Mouse (Mus musculus) limb, embryonic 10.5 days (tissue): ENCODE measurements around the gene Tbc1d16. TPM values are rescaled to one million over a fixed set of nuclear protein-coding genes. Genes with fewer than 3 reads are reported as not detected.

Source experiments
- DNase-seq: peaks from one replicate; pipeline ENCODE4 v3.0.0-alpha.2; 2017; ENCODE audit warnings: low spot score
- H3K27ac ChIP-seq: fragments of 300-500 bp; sonication (generic); 2 replicates; pipeline ENCODE4 v1.5.1; 2016; ENCODE audit warnings: mild to moderate bottlenecking
- H3K27me3 ChIP-seq: fragments of 300-500 bp; sonication (generic); 2 replicates; pipeline ENCODE4 v1.6.1; 2016; ENCODE audit warnings: low read depth, mild to moderate bottlenecking; ENCODE audit not compliant: poor library complexity, severe bottlenecking
- H3K36me3 ChIP-seq: fragments of 300-500 bp; sonication (generic); 2 replicates; pipeline ENCODE4 v1.6.1; 2016; ENCODE audit warnings: mild to moderate bottlenecking, moderate library complexity
- H3K4me1 ChIP-seq: fragments of 300-500 bp; sonication (generic); 2 replicates; pipeline ENCODE4 v1.6.1; 2016
- H3K4me3 ChIP-seq: fragments of 300-500 bp; sonication (generic); 2 replicates; pipeline ENCODE4 v1.5.1; 2016; ENCODE audit warnings: mild to moderate bottlenecking, moderate library complexity
- H3K9me3 ChIP-seq: fragments of 300-500 bp; sonication (generic); replicated peaks from 2 replicates; pipeline ENCODE4 v1.6.1; 2016; ENCODE audit warnings: mild to moderate bottlenecking
- WGBS: fragments of 180-500 bp; shearing (Covaris S2); methylation state at CpG from one replicate; pipeline ENCODE4 v1.1.7; 2016; 5-methylcytosine and 5-hydroxymethylcytosine counted together
- polyA plus RNA-seq: library from polyadenylated mRNA; unstranded; fragments of >200 nt; fragmentation: Nextera tagmentation; extraction: Ambion mirVana; gene quantifications from 2 replicates; pipeline ENCODE4 v1.2.1, GENCODE M21; 2016

Gene Tbc1d16
- polyA plus RNA-seq, 1 experiment from 2014 or later, result 20.2 TPM

DNA sequence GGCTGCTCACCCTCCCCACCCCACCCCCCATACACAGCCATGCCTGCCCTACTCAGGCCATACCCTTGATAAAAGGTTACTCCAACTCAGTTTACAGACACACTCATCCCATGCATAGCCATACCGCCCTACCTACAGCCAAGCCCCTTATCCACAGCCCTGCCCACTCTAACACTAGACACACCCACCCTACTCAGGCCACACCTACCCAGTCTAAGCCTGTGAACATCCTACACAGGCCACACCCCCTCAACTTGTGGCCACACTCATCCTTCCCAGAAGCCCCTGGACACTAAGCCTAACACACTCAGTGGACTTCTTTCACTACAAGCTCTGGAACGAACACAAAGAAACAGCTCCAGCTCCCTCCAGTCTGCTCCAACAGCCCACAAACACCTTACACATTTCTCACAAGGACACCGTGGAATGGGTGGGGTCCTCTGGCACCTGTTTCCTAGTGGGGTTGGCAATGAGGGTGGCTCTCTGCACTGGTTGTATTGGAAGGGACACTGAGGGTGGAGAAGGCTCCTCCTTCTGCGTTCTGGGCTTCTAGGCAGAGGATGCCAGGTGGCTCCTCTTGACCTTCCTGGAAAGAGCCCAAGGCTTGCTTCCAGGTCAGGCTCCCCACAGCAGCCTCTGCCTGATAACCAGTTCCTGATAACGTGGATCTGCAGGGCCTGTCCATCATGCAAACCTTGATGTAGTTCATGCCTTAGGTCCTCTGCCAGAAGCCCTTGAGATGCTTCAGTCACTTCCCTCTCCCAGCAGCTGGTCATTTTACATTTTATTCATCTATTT lies 104.6 kb downstream of the Tbc1d16 start:
- no peaks in the 10 kb centered on the region for H3K36me3 ChIP-seq
- H3K9me3 ChIP-seq, result no peaks in the 10 kb centered on the region
- H3K4me3 ChIP-seq, result no peak overlapping the region
- 83% methylated on average over 5 of the region's 5 CpGs for WGBS
- H3K27ac ChIP-seq, result no peak overlapping the region
- H3K4me1 ChIP-seq, result peaks cover 43% of the 10 kb centered on the region
- peaks cover 67% of the 10 kb centered on the region for H3K27me3 ChIP-seq
- DNase-seq, result no peak

DNA sequence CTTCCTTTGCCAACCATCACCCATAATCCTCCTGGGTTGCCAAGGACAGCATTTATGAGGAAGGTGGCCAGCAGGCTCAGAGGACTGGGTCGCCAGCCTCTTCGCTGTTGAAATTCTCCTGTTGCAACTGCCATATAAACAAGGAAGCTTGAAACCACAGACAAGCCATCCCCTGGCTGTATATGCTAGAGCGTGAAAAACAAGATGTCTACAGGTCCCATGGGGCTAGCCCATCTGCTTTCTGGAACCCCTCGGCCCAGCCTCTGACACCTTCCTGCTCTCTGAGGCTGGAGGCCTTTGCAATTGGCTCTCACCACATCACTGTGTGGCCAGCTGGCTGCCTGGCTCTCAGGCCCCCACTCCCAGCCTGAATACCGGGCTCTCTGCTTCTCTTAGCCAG lies 105.9 kb downstream of the Tbc1d16 start:
- Histone ChIP-seq H3K4me3 (no peak overlapping the region), H3K27me3 (peaks cover 63% of the 10 kb centered on the region), H3K36me3 (no peaks in the 10 kb centered on the region), H3K9me3 (no peaks in the 10 kb centered on the region), H3K27ac (no peak overlapping the region), H3K4me1 (peaks cover 39% of the 10 kb centered on the region)
- WGBS, result 74% methylated on average over 5 of the region's 5 CpGs
- no peak for DNase-seq

DNA sequence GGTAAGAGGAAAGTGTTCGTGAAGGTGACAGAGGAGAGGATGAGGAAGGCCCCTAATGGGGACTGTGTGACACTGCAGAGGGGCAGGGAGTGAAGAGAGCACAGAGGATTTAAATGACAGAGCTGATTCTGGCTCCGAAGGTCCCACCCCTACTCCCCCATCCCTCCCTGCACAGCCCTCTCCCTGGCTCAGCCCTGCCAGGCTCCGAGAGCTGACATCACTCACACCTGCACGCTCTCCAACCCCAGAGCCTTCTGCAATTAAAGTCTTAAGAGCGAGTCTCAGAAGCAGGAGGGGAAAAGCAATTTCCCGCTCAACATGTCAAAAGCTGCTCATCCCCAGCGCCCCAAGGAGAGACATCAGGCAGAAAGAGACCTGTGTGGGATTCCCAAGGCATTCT lies 109.4 kb downstream of the Tbc1d16 start:
- H3K36me3 ChIP-seq, result no peaks in the 10 kb centered on the region
- no peak overlapping the region for H3K27ac ChIP-seq
- H3K27me3 ChIP-seq, result peaks cover 67% of the 10 kb centered on the region
- H3K4me3 ChIP-seq, result no peak overlapping the region
- peaks cover 15% of the 10 kb centered on the region for H3K4me1 ChIP-seq
- H3K9me3 ChIP-seq, result no peaks in the 10 kb centered on the region
- 20% methylated on average over 7 of the region's 7 CpGs for WGBS
- no peak for DNase-seq

DNA sequence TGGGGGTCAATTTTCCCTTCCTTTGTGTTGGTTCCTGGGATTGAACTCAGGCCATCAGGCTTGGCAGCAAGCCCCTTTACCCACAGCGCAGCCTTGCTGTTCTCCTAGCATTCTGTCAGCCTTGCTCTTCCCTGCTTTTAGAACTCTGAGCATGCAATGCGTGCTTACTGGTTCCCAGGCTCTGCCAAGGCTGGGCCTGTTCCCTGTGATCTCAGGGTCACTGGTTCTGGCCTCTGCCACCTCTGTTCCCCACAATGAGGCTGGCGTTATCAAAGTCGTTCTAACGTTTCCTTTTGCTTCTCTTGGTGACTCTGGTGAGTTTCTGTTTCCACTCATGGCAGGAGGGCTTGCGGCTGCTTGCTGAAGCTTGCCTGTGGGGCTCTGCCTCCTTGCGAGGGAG lies 110.4 kb downstream of the Tbc1d16 start:
- peaks cover 71% of the 10 kb centered on the region for H3K27me3 ChIP-seq
- no peaks in the 10 kb centered on the region for H3K36me3 ChIP-seq
- no peak overlapping the region for H3K4me3 ChIP-seq
- DNase-seq, result no peak
- H3K9me3 ChIP-seq, result no peaks in the 10 kb centered on the region
- WGBS, result 52% methylated on average over 7 of the region's 7 CpGs
- H3K4me1 ChIP-seq, result peaks cover 15% of the 10 kb centered on the region
- H3K27ac ChIP-seq, result no peak overlapping the region

DNA sequence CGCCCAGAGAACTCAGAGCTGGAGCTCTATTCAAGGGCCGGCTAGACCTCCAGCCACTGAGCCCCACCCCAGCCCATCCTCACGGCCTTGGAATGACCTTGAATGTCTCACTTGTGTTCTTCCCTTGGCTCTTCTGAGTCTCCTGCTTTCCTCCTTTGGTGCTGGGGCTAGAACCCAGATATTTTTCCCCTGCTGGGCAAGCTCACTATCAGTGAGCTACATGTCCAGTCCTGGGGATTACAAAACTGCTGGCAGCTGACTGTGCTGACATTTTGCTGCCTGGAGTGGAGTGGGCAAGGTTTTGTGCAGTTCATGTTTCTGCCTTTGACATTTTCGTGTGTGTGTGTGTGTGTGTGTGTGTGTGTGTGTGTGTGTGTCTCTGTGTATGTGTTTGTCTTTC lies 111.3 kb downstream of the Tbc1d16 start:
- Histone ChIP-seq H3K27me3 (peaks cover 70% of the 10 kb centered on the region), H3K4me3 (no peak overlapping the region), H3K9me3 (no peaks in the 10 kb centered on the region), H3K36me3 (no peaks in the 10 kb centered on the region), H3K4me1 (peaks cover 15% of the 10 kb centered on the region), H3K27ac (no peak overlapping the region)
- WGBS, result 74% methylated on average over 4 of the region's 4 CpGs
- DNase-seq, result no peak

DNA sequence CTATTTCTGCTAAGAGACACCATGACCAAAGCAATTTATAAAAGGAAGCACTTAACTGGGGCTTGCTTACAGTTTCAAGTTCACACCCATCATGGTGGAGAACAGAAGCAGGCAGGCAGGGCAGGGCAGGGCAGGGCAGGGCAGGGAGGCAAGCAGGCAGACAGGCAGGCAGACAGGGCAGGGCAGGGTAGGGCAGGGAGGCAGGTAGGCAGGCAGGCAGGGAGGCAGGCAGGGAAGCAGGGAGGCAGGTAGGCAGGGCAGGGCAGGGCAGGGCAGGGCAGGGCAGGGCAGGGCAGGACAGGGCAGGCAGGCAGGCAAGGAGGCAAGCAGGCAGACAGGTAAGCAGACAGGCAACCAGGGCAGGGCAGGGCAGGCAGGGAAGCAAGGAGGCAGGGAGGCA lies 115.6 kb downstream of the Tbc1d16 start:
- H3K9me3 ChIP-seq, result no peaks in the 10 kb centered on the region

DNA sequence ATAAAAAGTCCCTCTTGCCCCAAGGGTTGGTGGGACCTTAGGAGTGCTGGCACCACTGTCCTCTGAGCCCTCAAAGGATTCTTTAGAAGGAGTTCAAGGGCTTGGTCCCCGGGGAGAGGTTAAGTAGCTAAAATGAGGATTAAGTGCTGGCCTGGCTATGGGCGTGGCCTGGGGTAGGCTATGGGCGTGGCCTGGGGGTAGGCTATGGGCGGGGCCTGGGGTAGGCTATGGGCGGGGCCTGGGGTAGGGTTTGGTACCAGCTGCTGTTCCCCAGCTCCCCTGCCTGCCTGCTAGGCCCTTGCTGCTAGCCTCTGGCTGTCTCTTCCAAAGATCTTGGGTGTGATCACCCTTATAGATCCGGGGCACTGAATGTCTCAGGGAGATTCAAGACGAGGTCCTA lies 117.0 kb downstream of the Tbc1d16 start:
- Histone ChIP-seq H3K36me3 (no peaks in the 10 kb centered on the region), H3K27ac (no peak overlapping the region), H3K9me3 (no peaks in the 10 kb centered on the region), H3K4me3 (no peak overlapping the region), H3K27me3 (peaks cover 70% of the 10 kb centered on the region), H3K4me1 (peaks cover 22% of the 10 kb centered on the region)
- 11% methylated on average over 7 of the region's 7 CpGs for WGBS
- no peak for DNase-seq

More for the DNA sequence above, 115.6 kb downstream of the Tbc1d16 start:
- no peak for DNase-seq
- Histone ChIP-seq H3K4me3 (no peak overlapping the region), H3K36me3 (no peaks in the 10 kb centered on the region), H3K27me3 (peaks cover 64% of the 10 kb centered on the region), H3K4me1 (peaks cover 8% of the 10 kb centered on the region), H3K27ac (peak overlapping the region; percentile 57; the same call in 1 of the 2 replicates)

DNA sequence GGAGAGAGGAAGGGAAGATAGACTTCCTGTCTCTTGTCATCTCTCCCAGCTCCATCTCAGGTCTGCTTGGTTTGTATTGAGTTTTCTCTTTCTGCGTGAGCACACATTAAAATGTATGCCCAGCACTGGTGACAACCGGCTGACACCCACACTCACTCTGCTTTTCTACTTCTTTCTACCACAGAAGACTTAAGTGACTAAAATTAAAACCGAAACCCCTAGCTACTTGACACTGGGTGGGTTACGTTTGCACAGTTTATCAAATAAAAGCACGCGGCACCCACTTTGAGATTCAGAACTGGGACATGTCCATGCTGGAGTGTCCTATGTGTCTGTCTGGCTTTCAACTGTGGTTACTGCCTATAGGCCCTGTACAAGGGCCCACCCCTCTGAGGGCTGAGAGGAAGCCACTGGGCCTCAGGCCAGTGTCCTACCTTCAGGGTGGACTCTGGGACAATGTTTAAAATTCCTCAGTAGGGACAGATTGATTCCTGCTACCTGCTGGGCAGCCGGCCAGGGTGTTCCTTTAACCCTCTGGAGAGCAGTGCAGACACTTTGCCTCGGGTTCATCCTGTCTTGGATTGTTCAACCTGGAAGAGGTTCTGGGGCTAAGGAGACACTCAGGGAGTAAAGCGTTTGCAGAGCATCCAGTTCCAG lies 118.8 kb downstream of the Tbc1d16 start:
- Histone ChIP-seq H3K4me3 (no peak overlapping the region), H3K27ac (no peak overlapping the region; the same call in 1 of the 2 replicates), H3K27me3 (peaks cover 59% of the 10 kb centered on the region), H3K4me1 (peaks cover 34% of the 10 kb centered on the region), H3K9me3 (no peaks in the 10 kb centered on the region), H3K36me3 (no peaks in the 10 kb centered on the region)
- no peak for DNase-seq
- WGBS, result 73% methylated on average over 9 of the region's 9 CpGs

DNA sequence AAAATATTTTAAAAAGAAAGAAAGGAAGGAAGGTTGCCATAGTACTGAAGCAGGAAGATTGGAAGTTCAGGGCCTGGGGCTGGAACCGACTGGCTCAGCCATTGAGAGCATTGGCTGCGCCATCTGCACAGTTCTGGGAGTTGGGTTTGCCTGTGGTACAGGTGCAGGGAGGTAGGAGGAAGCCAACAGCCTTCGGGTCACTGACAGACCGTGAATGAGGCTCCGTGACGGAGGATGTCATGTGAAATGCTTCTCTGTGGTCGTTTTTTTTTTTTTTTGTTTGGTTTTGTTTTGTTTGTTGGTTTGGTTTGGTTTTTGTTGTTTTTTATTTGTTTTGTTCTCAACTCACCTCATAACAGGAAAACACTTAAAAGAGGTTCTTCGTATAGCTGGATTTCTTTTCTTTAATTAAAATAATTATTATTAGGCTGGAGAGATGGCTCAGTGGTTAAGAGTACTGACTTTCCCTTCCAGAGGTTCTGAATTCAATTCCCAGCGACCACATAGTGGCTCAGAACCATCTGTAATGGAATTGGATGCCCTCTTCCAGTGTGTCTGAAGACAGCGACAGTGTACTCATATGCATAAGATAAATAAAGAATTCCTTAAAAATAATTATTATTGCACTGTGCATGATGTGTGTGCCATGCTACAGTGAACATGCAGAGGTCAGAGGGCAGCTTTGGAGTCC lies 119.6 kb downstream of the Tbc1d16 start:
- H3K27me3 ChIP-seq, result peaks cover 54% of the 10 kb centered on the region
- no peaks in the 10 kb centered on the region for H3K36me3 ChIP-seq
- WGBS, result 78% methylated on average over 10 of the region's 10 CpGs
- H3K27ac ChIP-seq, result no peak overlapping the region
- no peak overlapping the region for H3K4me3 ChIP-seq
- H3K9me3 ChIP-seq, result no peaks in the 10 kb centered on the region
- no peak for DNase-seq
- H3K4me1 ChIP-seq, result peaks cover 34% of the 10 kb centered on the region

DNA sequence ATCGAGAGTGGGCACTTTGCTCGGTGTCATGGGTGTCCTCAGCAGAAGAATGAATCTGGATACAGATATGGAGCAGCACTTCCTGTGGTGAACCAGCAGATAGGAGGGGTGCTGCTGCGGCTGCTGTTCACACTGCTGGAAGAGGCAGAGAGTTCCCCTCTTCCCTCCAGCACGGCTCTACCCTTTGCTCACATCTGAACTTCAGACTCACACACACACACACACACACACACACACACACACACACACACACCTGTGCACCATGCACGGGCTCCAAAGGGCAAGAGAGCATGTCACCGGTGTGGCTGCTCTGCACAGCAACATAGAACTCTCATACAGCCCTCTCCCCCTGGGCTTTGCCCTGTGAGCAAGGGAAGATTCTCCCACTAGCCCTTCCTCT lies 122.0 kb downstream of the Tbc1d16 start:
- no peak overlapping the region for H3K4me3 ChIP-seq
- no peak for DNase-seq
- H3K27ac ChIP-seq, result peak overlapping the region; percentile 44; the same call in 1 of the 2 replicates
- 71% methylated on average over 6 of the region's 6 CpGs for WGBS
- H3K4me1 ChIP-seq, result peaks cover 32% of the 10 kb centered on the region
- H3K36me3 ChIP-seq, result no peaks in the 10 kb centered on the region
- H3K27me3 ChIP-seq, result peaks cover 46% of the 10 kb centered on the region
- no peaks in the 10 kb centered on the region for H3K9me3 ChIP-seq

DNA sequence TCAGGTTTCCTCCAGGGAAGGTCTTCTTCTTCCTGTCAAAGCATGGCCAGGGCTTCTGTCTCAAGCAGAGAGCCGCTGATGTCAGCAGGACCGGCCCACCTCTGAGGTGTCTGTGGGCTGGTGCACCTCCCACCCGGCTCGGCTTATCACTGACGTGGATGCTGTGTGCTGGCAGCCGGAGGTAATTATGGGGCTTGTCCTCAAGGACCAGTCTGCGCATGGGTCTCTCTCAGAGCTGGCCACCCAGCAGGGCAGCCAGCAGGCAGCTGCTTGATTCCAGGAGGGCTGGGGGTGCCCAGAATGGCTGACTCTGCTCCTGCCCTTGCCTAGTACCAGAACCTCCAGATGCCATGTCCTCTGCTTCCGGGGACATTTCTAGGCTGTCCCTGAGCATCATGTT lies 122.6 kb downstream of the Tbc1d16 start:
- 36% methylated on average over 8 of the region's 8 CpGs for WGBS
- H3K27me3 ChIP-seq, result peaks cover 52% of the 10 kb centered on the region
- H3K4me1 ChIP-seq, result peaks cover 28% of the 10 kb centered on the region

DNA sequence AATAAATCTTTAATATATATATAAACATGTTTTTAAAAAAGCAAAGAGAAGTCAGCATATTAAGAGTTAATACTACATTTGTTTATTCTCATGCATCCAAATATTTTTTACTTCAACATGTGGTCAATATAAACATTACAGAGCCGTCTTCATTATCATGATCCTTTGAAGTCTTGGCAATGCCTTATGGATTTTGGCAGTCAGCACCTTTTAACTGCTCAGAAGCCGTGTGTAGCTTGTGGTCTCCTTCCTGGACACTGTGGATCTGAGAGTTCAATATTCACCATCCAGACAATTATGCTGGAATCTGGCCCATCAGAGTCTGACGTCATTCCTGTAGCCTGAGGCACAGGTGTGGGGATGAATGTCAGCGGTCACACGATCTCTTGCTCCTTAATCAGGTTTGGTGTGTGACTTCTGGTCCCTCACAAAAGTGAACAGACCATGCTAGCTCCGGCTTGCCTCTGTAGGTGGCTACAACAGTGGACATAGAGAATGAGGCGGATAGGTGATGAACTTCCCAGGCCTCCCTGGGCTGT lies 123.2 kb downstream of the Tbc1d16 start:
- WGBS, result 76% methylated on average over 7 of the region's 7 CpGs
- peaks cover 49% of the 10 kb centered on the region for H3K27me3 ChIP-seq
- no peak overlapping the region for H3K27ac ChIP-seq
- H3K36me3 ChIP-seq, result no peaks in the 10 kb centered on the region
- no peak for DNase-seq
- H3K9me3 ChIP-seq, result no peaks in the 10 kb centered on the region
- H3K4me3 ChIP-seq, result no peak overlapping the region
- peaks cover 28% of the 10 kb centered on the region for H3K4me1 ChIP-seq

More for the DNA sequence above, 122.6 kb downstream of the Tbc1d16 start:
- no peaks in the 10 kb centered on the region for H3K36me3 ChIP-seq
- no peaks in the 10 kb centered on the region for H3K9me3 ChIP-seq
- H3K27ac ChIP-seq, result peak overlapping the region; percentile 44
- no peak overlapping the region for H3K4me3 ChIP-seq
- DNase-seq, result no peak

DNA sequence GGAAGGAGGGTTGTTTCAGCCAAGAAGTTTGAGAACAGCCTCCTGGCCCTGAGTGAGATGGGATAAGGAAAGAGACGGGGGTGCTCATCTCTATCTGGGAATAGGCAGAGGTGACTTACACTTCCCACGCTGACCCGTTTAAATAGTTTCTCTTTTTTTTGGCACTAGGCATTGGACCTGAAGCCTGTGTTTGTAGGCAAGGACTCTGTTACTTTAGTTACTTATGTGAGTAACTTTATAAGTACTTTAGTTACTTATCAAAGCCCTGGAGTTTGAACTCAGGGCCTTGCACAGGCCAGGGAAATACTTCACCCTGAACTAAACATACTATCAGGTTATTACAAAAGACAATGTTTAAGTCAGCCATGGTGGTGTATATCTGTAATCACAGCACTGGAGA lies 124.3 kb downstream of the Tbc1d16 start:
- WGBS, result 91% methylated on average over 3 of the region's 3 CpGs
- no peak for DNase-seq
- Histone ChIP-seq H3K4me3 (no peak overlapping the region), H3K27ac (no peak overlapping the region), H3K36me3 (no peaks in the 10 kb centered on the region), H3K4me1 (peaks cover 28% of the 10 kb centered on the region), H3K9me3 (no peaks in the 10 kb centered on the region), H3K27me3 (peaks cover 40% of the 10 kb centered on the region)
